Mouse (Mus musculus) fibroblast of lung, adult 2 months (primary cell): Measurements from ENCODE around the gene Siva1.

Experiments used
- DNase-seq: peaks from one replicate; pipeline ENCODE4 v3.0.0-alpha.2; 2011; ENCODE audit warnings: low read depth

Siva1 gene

GRCm38 (mm10) chr12:112659109-112659508 lies 14.6 kb downstream of the Siva1 start:
- no peak for DNase-seq

DNA sequence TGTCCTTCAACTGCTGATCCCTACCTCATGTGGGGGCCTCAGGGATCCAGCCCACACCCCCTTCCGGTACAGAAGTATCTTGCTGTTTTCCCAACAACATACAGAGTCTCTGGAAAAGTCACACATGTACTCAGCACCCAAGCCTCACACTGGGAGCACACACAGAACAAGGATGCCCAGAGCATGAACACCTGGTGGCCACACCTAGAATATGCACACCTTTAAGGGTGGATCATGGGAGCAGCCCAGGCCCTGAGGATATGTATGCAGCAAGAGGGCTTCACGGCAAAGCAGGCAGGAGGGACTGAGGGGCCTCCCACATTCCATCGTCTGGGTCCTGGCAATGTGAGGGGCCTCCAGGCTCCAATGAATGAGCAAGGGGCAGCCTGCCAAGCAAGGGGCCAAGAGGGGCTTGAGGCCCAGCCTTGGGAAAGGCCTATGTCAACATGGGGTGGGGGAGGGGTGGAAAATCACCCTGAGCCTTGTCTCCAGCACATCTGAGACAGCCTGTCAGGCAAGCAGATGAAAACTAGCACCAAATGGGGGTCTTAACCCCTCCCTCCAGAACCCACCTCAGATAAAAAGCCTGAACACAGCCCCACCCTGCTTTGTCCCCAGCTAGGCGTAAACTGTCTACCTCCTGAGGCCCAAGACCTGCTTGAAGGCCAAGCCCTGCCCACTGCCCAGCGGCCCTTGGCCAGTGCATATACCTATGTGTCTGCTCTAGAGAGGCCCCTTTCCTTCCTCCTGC lies 16.3 kb downstream of the Siva1 start:
- DNase-seq: no peak

DNA sequence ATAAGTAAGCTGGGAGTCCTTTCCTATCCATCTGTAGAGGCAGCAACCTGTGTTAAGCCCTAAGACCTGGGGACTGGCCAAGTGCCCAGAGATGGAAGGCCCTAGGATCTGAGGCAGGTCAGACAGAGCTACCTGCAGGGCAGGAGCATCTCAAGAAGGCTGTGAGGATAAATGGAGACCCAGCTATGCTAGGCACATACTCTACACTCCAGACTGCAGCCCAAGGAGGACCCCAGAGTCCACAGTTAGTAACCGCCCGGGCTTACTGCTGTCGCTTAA lies 16.8 kb downstream of the Siva1 start:
- no peak for DNase-seq

DNA sequence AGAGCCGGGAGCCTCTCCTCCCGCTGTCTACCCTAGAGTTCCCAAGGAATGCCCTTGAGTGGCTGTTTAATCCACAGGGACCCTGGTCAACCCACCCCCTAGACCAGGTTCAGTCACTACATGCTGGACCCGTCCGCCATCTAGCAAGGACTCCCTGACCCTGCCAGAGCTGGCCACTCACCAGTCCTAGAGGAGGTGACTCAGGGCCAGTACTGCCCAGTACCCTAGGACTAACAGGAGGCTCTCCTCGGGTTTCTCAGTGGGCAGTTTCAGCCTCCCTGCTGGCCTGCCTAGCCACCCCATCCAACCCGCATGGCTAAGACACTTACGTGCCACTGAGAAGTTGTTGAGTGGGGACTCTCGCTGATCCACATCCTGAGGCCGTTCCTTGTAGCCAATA lies 17.4 kb downstream of the Siva1 start:
- no peak for DNase-seq

DNA sequence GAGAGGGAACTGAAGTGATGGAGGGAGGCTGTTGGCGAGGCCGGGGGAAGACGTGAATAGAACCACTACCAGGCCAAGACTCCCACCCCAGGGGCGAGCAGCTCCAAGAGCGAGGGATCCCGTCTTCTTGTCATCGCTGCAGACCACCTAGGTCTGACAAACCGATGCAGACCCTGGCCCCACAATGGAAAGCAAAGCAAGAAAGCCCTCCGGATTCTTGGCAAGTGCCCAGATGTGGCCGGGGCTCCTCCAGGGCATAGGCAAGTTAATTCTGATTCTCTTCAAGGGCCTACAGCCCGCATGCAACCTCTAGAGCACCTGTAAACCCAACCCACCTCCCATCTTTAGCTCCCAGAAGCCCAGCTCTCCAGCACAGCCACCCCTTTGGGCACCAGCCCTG lies 18.8 kb downstream of the Siva1 start:
- no peak for DNase-seq

- DNase-seq: no peak
These were observed 19.2 kb downstream of the Siva1 start for GRCm38 (mm10) chr12:112663716-112664115.

- DNase-seq: no peak
These were observed 19.6 kb downstream of the Siva1 start for GRCm38 (mm10) chr12:112664124-112664523.

GRCm38 (mm10) chr12:112664656-112665055 lies 20.2 kb downstream of the Siva1 start:
- DNase-seq: no peak

GRCm38 (mm10) chr12:112665445-112665844 lies 21.0 kb downstream of the Siva1 start:
- no peak for DNase-seq

DNA sequence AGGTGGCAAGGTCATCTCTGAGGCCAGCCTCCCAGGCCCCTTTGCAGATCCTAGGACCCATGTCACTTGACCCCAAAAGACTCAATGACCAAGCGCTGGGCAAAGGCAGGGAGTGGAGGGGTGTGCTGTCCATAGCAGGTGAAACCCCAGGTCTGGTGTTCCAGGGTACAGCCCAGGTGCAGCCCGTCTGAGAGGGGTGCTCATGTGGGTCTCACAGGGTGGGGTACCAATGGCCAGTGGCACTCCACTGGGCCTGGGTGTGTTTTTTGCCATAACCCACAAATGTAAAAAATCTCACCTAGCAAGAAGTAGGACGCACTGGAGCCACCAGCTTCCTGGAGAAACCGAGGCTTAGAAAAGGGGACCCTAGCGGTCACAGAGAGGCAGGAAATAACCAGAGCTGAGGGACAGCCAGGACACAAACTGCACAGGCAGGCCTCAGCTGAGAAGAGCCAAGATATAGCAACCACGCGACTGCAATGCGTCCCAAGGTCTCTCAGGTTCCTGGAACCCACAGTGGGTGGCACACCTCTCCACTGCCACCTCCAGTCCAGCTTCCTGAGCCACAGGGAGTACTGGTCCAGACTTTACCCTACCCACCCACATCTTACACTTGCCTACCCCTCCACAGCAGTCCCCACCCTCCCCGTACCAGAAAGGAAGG lies 21.5 kb downstream of the Siva1 start:
- DNase-seq: no peak

- no peak for DNase-seq
These were observed 23.3 kb downstream of the Siva1 start for GRCm38 (mm10) chr12:112667619-112668297.

- no peak for DNase-seq
These were observed 26.4 kb downstream of the Siva1 start for GRCm38 (mm10) chr12:112670718-112671393.

- no peak for DNase-seq
These were observed 27.4 kb downstream of the Siva1 start for GRCm38 (mm10) chr12:112671891-112672290.

GRCm38 (mm10) chr12:112672744-112673575 lies 28.5 kb downstream of the Siva1 start:
- DNase-seq: no peak

- DNase-seq: no peak
These were observed 29.2 kb downstream of the Siva1 start for GRCm38 (mm10) chr12:112673576-112674091.

DNA sequence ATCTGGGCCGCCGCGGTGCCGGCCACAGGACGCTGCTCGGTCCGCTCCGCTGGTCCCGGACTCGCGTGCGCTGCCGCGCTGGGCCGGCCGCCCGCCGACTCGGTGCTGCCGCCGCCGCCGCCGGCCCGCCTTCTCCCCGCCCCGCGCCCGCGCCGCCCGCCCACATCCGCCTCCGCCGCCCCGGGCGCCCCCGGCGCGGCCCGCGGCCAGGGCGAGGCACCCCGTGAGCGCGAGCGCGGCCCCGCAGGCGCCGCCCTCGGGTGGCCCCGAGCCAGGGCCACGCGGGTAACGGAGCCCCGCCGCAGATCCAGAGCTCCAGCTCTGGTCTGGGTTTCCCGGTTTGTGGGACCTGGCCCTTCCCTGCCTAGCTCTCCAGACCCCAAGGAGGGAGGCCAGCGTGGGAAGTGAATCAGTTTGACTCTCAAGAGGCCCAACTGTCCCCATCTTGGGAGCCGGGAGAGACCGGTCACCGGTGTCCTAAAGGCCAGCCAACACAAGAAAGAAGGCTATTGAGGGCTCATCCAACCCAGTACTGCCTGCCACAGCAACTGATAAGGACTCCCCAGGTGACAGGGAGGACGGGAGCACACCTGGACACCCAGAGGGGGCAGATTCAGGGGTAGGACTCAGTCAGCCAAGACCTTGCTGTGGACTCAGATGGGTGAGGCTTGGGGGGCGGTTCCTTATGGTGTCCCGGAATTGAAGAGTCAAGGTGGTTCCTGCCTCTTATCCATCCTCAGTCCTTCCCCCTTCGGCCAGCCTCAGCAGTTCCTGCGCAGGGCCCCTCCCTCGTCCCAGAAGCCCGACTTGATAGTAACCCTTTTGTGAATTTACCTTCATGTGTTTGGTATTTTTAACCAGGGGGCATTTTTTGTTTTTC lies 29.9 kb downstream of the Siva1 start, which contains the start of gene Akt1:
TSS of gene Akt1 (minus strand) at position 753 of the 880 bp plus-strand sequence.
- DNase-seq: no peak

DNA sequence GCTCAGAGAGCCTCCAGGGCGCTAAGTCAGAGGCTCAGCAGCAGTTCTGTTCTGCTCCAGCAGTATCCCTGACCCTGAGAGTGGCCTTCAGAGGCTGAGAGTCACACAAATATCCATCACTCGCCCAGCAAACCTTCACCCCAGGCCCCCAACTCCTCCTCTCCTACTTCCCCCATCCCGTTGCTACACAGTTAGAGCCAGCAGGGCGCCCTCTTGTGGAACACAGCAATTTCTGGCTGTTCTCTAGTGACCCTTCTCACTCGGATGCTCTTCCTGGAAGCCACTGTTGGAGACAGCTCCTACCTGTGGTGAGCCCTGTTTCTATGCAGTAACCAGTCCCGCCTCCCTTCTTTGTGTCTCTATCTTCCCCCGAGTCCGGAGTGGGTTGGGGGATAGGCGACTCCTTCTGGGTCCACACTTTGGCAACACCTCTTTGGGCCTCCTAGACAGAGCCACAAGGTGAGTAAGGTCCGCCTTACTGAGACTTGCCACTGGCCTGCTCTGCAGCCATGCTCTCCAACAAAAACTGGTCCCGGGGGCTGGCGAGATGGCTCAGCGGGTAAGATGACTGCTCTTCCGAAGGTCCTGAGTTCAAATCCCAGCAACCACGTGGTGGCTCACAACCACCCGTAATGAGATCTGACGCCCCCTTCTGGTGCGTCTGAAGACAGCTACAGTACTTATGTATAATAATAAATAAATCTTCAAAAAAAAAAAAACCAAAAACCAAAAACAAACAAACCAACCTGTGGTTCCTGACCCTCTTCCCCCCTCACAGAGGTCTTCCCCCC lies 31.0 kb downstream of the Siva1 start:
- DNase-seq: no peak

- DNase-seq: no peak
These were observed 32.6 kb downstream of the Siva1 start for GRCm38 (mm10) chr12:112677076-112677475.

DNA sequence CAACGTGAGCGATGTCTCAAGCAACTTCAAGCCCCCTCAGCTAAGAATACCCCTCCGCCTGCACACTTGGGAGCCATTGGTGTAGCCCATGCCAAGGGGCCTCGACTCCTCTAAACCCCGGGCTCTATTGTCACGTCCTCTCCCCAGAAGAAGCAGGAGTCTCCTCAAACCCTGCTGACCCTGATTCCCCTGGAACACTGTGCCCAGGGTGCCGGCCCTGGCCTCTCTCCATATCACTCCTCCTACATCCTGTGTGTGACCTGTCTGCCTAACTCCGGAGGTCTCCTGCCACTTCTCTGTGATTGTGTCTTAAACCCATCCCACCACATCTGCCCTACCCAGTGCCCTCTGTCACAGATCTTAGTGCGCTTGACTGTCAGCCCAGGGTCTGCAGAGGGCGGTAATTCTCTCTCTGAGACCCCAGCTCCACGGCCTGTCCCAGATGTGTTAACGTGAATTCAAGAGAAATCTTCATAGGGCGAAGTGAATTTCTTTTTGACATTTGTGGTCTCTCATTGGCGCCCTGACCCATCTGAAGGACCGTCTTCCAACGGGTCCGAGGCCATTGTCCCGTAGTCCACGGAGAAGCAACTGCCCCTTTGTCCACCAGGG lies 33.6 kb downstream of the Siva1 start:
- no peak for DNase-seq
